In the genomic region with DNA sequence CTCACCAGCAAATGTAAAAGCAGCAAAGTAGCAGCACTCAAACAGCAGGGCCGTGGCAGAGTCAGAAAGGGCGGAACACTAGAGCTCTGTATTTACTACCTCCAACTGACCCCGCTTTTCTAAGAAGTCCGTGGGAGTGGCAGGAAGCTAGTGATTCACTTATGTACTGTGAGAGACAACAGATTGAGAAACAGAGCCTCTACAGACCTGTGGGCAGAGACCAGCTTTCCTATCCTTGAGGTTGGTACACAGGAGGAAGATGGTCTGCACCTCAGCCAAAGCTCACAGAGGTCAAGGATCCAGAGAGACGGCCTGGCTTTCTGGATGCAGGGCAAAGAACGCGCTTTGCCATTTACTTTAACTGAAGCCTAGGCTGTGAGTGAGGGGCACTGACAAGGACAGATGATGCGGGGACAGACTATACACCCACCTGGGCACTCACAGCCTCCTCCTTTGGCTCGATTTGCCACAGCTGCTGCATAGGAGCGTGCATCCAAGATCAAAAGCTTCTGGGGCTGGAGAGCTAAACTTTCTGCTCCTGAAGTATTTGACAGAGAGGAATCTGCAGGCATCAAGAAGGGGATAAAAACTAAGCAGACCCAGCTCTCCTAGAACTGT, we compare ENCODE assay signal across 14 mouse cellular contexts. TPM values are rescaled to one million over a fixed set of nuclear protein-coding genes. Genes with fewer than 3 reads are reported as not detected.
A peak's percentile ranks its signal among the peaks of the same experiment; 100 is the strongest.
DNase-seq lines count a peak whose midpoint lies in the region; ATAC-seq and TF ChIP-seq lines count a peak whose summit lies in the region.
"Had no signal": no experiment of that assay in that cellular context is flagged by ENCODE, and none has a peak within 500 bp of the region (broad histone marks: within the 10 kb centered on the region; RNA-seq: fewer than 3 reads in every experiment).

No protein-coding gene starts in this region.

- no peaks in the 10 kb centered on the region for H3K27me3 ChIP-seq in hindbrain, embryonic 10.5 days (ENCODE audit: insufficient read depth, poor library complexity, severe bottlenecking)
- no peaks in the 10 kb centered on the region for H3K27me3 ChIP-seq in hindbrain, embryonic 12.5 days
- no peaks in the 10 kb centered on the region for H3K27me3 ChIP-seq in liver, postnatal 0 days (ENCODE audit: insufficient read depth, low read length)
- H3K27me3 ChIP-seq: hindbrain, embryonic 13.5 days; liver, embryonic 13.5 days; neural tube, embryonic 15.5 days had no signal

- TF ChIP-seq POLR2A in lung, adult 2 months (IDR thresholded peaks at IDR 0.05; ENCODE audit: borderline replicate concordance, extremely low read depth, low read depth, low read length): no peak

- H3K9ac ChIP-seq in hindbrain, embryonic 12.5 days: no peak overlapping the region
- no peak overlapping the region for H3K9ac ChIP-seq in liver, postnatal 0 days (replicated peaks)
- H3K9ac ChIP-seq: hindbrain, embryonic 13.5 days; liver, embryonic 13.5 days; neural tube, embryonic 15.5 days had no signal

- ATAC-seq in hindbrain, embryonic 12.5 days (ENCODE audit: low FRiP score): no peak
- no peak for ATAC-seq in liver, postnatal 0 days

- H3K4me3 ChIP-seq in hindbrain, embryonic 10.5 days: no peak overlapping the region
- H3K4me3 ChIP-seq in hindbrain, embryonic 12.5 days: no peak overlapping the region
- H3K4me3 ChIP-seq in lung, adult 2 months (replicated peaks; ENCODE audit: extremely low read depth, low read depth, low read length): peak overlapping the region; percentile 18
- H3K4me3 ChIP-seq in liver, postnatal 0 days (ENCODE audit: low read depth, low read length): no peak overlapping the region
- H3K4me3 ChIP-seq: hindbrain, embryonic 13.5 days; liver, embryonic 13.5 days; neural tube, embryonic 15.5 days had no signal

- no peak for TF ChIP-seq CTCF in lung, adult 2 months (IDR thresholded peaks at IDR 0.05; ENCODE audit: insufficient read depth, low read length)
- no peak for TF ChIP-seq CTCF in liver, postnatal 0 days (IDR thresholded peaks at IDR 0.05; ENCODE audit: low read depth)

- 86% methylated on average over 10 of the region's 10 CpGs for WGBS in hindbrain, embryonic 10.5 days
- WGBS in hindbrain, embryonic 12.5 days: 86% methylated on average over 10 of the region's 10 CpGs
- WGBS in lung, adult 2 months: 50% methylated on average over 10 of the region's 10 CpGs
- 81% methylated on average over 10 of the region's 10 CpGs for WGBS in liver, postnatal 0 days (ENCODE audit: insufficient replicate concordance)

- no peaks in the 10 kb centered on the region for H3K4me1 ChIP-seq in hindbrain, embryonic 10.5 days (replicated peaks)
- H3K4me1 ChIP-seq in hindbrain, embryonic 12.5 days: no peaks in the 10 kb centered on the region
- peaks cover 4% of the 10 kb centered on the region for H3K4me1 ChIP-seq in lung, adult 2 months (ENCODE audit: control insufficient read depth, insufficient read depth, low read length)
- no peaks in the 10 kb centered on the region for H3K4me1 ChIP-seq in liver, postnatal 0 days (ENCODE audit: insufficient read depth)
- H3K4me1 ChIP-seq: hindbrain, embryonic 13.5 days; liver, embryonic 13.5 days; neural tube, embryonic 15.5 days had no signal

- H3K36me3 ChIP-seq in hindbrain, embryonic 10.5 days: peaks cover 80% of the 10 kb centered on the region
- peaks cover 51% of the 10 kb centered on the region for H3K36me3 ChIP-seq in hindbrain, embryonic 12.5 days
- peaks cover 77% of the 10 kb centered on the region for H3K36me3 ChIP-seq in liver, postnatal 0 days (replicated peaks; ENCODE audit: insufficient read depth, low read length)

- H3K9me3 ChIP-seq in hindbrain, embryonic 10.5 days: no peaks in the 10 kb centered on the region
- no peaks in the 10 kb centered on the region for H3K9me3 ChIP-seq in hindbrain, embryonic 12.5 days (replicated peaks)
- H3K9me3 ChIP-seq in liver, postnatal 0 days (ENCODE audit: low read length): no peaks in the 10 kb centered on the region
- H3K9me3 ChIP-seq: G1E; hindbrain, embryonic 13.5 days; liver, embryonic 13.5 days; neural tube, embryonic 15.5 days had no signal

- TF ChIP-seq EP300 in liver, postnatal 0 days (IDR thresholded peaks at IDR 0.05; ENCODE audit: low read depth): no peak

- 0 out of 2 replicates have a peak overlapping the region, but pooled peaks have one; percentile 1 for H3K27ac ChIP-seq in hindbrain, embryonic 10.5 days
- no peak overlapping the region for H3K27ac ChIP-seq in hindbrain, embryonic 12.5 days
- H3K27ac ChIP-seq in liver, postnatal 0 days (ENCODE audit: low read depth): no peak overlapping the region
- H3K27ac ChIP-seq: hindbrain, embryonic 13.5 days; liver, embryonic 13.5 days; neural tube, embryonic 15.5 days had no signal

- no peak overlapping the region for H3K4me2 ChIP-seq in hindbrain, embryonic 12.5 days (replicated peaks)
- no peak overlapping the region for H3K4me2 ChIP-seq in liver, postnatal 0 days (ENCODE audit: low read depth, low read length)
- H3K4me2 ChIP-seq: hindbrain, embryonic 13.5 days; liver, embryonic 13.5 days; midbrain, embryonic 11.5 days; neural tube, embryonic 15.5 days had no signal

- DNase-seq in hindbrain, embryonic 10.5 days (ENCODE audit: low spot score): no peak
- peak; percentile 21 for DNase-seq in 3T3-L1 (ENCODE audit: low read depth, low spot score)
- peak; percentile 38 for DNase-seq in Muller cell, postnatal 12 days (ENCODE audit: inconsistent ontology term)
- DNase-seq in lung, adult 2 months: no peak
- DNase-seq in spleen, adult 12 weeks (ENCODE audit: low spot score): no peak
- no peak for DNase-seq in liver, postnatal 0 days
- no peak for DNase-seq in thymus, postnatal 10 days (ENCODE audit: low spot score in 2 of 2)
- DNase-seq: cerebellum, postnatal 36 days; liver, embryonic 13.5 days had no signal

RNA-seq across cellular contexts. Expression of a gene that starts 56.7 kb away (rescaled TPM):
- polyA plus RNA-seq in hindbrain, embryonic 10.5 days (2016; fragmentation: Nextera tagmentation; extraction: Ambion mirVana): 0.07 TPM in 1 of 2 replicates, not detected in the other
- polyA plus RNA-seq in hindbrain, embryonic 12.5 days (2016; fragmentation: Nextera tagmentation; extraction: Ambion mirVana): 0.10 and 0.61 TPM in 2 replicates
- polyA plus RNA-seq in lung, adult 2 months (2012; rRNA removed): 0.06 TPM in 1 of 2 replicates, not detected in the other
- polyA plus RNA-seq in liver, postnatal 0 days (2015; fragmentation: Nextera tagmentation; extraction: Ambion mirVana): 0.24 and 0.29 TPM in 2 replicates
- polyA plus RNA-seq: hindbrain, embryonic 13.5 days; neural tube, embryonic 15.5 days had no signal

Comparison
In these comparisons a context has a peak if more than half of its experiments do, and no peak if none do; other contexts are left out.
1. DNase-seq: peak in 3T3-L1 (single experiment) and Muller cell, postnatal 12 days (single experiment); none in hindbrain, embryonic 10.5 days (single experiment), lung, adult 2 months (single experiment), spleen, adult 12 weeks (single experiment), liver, postnatal 0 days (single experiment) and thymus, postnatal 10 days (0 of 2).